Mouse (Mus musculus): Measurements from ENCODE around the gene Tcp11l1.

Gene Tcp11l1

DNA sequence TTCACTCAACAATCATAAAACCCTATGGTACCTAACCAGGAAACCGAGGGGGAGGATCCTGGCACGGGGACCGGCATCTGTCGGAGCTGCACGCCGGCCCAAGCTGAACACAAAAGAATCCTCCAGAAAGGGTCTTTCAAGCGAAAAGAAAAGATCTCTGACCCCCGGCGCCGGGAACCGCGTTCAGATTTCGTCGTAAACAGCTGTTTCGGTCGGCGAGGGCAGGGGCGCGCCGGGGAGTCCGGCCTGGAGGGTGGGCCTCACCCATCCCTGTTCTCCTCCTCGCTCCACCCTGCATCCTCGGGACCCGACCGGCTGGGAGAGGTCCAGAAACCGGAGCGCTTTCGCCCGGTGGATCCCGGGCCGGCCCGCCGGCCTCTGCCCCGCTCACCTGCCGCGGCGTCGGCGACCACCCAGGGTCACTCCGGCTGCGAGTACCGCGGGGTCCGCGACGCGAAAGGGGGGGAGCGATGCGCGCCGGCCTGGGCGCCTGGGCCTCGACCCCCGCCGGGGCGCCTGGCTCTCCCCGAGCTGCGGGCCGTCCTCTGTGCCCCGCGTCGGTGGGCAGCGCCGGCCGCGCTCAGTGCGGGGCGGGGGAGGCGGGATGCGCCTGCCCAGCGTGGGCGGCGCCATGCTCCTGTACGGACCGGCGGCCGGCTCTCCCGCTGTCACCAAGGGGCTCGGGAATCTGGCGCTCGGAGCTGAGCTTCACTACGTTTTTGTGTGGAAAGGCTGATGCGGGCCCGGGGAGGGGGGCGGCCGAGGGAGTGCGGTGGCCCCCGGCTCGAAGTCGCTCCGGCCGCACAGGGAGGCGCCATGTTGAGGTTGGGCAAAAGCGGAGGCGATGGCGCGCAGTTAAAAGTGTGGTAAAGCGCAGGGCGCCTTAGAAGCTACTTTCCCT is at the start of gene Tcp11l1:
Gene Tcp11l1, minus strand, starts transcription at position 585 of the 901 bp plus-strand sequence.
- ChIA-PET CTCF (interaction anchor here (0.6 to 2.0 kb wide), 10 partner anchors 9 to 325 kb away, joined by 3 to 11 read pairs (median 5); no protein-coding TSS in a partner anchor), POLR2A (interaction anchor here (0.6 to 5.2 kb wide), 39 partner anchors 9 to 305 kb away, joined by 3 to 41 read pairs (median 3); partner anchors contain the start of genes Cstf3 (in 3 of the 4), Depdc7 (in 3 of the 4) and Prrg4 (in 1 of the 4))

DNA sequence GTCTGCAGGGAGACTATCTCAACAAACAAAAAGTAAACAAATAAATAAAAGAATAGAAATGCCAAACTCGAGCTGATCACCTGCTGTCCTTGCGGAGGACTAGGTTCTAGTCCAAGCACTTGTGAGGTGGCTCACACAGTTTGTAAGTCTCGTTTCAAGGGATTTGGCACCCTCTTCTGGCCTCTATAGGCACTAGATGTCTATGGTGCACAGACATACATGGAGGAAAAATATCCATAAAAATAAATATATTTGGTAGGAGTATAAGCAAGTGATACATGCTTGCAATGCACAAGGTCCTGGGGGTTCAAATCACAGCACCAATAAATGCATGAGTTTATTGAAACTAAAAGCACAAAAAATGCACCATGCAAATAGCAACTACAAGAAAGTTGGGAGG is 38.6 kb upstream of the Tcp11l1 start:
- POLR2A ChIA-PET, result interaction anchor here in 2 of 4 experiments (1.0 to 1.9 kb wide), 4 partner anchors 8 to 40 kb away, joined by 3 to 6 read pairs (median 4); partner anchors contain the start of genes Depdc7 (in 1 of the 2) and Tcp11l1 (in 1 of the 2)
- CTCF ChIA-PET, result interaction anchor here (0.6 to 8.3 kb wide), 7 partner anchors 10 to 82 kb away, joined by 3 to 60 read pairs (median 7); no protein-coding TSS in a partner anchor

GRCm38 (mm10) chr2:104748652-104749183 is 36.7 kb upstream of the Tcp11l1 start:
- POLR2A ChIA-PET, result interaction anchor here in 2 of 4 experiments (0.7 to 1.1 kb wide), 2 partner anchors 14 to 64 kb away, joined by 4 read pairs; no protein-coding TSS in a partner anchor
- CTCF ChIA-PET, result interaction anchor here (0.7 to 8.3 kb wide), 6 partner anchors 63 to 166 kb away, joined by 3 to 60 read pairs (median 9); no protein-coding TSS in a partner anchor

- ChIA-PET POLR2A (interaction anchor here in 3 of 4 experiments (0.6 to 7.4 kb wide), 20 partner anchors 8 to 282 kb away, joined by 3 to 89 read pairs (median 4); partner anchors contain the start of gene Cstf3 (in 2 of the 3)), CTCF (interaction anchor here (0.6 to 3.7 kb wide), 7 partner anchors 9 to 451 kb away, joined by 3 to 26 read pairs (median 5); no protein-coding TSS in a partner anchor)
Observed at GRCm38 (mm10) chr2:104746251-104746650, 34.3 kb upstream of the Tcp11l1 start.

GRCm38 (mm10) chr2:104743971-104744370 is 32.0 kb upstream of the Tcp11l1 start:
- CTCF ChIA-PET, result interaction anchor here in 3 of 4 experiments (1.2 to 3.7 kb wide), 3 partner anchors 58 to 59 kb away, joined by 3 to 26 read pairs (median 4); no protein-coding TSS in a partner anchor
- POLR2A ChIA-PET, result interaction anchor here in 2 of 4 experiments (0.6 to 7.4 kb wide), 15 partner anchors 10 to 621 kb away, joined by 3 to 89 read pairs (median 4); partner anchors contain the start of genes A930018P22Rik (in 1 of the 2), Hipk3 (in 1 of the 2) and Tcp11l1 (in 1 of the 2)

- POLR2A ChIA-PET, result interaction anchor here in 3 of 4 experiments (0.6 to 7.4 kb wide), 43 partner anchors 8 to 933 kb away, joined by 3 to 89 read pairs (median 6); partner anchors contain the start of genes Cstf3 (in 3 of the 3), Tcp11l1 (in 3 of the 3), A930018P22Rik (in 1 of the 3) and Hipk3 (in 1 of the 3)
- CTCF ChIA-PET, result interaction anchor here in 3 of 4 experiments (1.2 to 2.8 kb wide), 3 partner anchors 58 kb away, joined by 3 to 11 read pairs (median 10); no protein-coding TSS in a partner anchor
Observed at GRCm38 (mm10) chr2:104743160-104743559, 31.2 kb upstream of the Tcp11l1 start.

- POLR2A ChIA-PET, result interaction anchor here in 3 of 4 experiments (0.6 to 7.4 kb wide), 51 partner anchors 9 to 933 kb away, joined by 3 to 89 read pairs (median 4); partner anchors contain the start of genes Cstf3 (in 3 of the 3), Tcp11l1 (in 3 of the 3), A930018P22Rik (in 1 of the 3) and Hipk3 (in 1 of the 3)
Observed at GRCm38 (mm10) chr2:104742741-104743064, 30.7 kb upstream of the Tcp11l1 start, which contains the start of gene Depdc7. Depdc7 (minus strand) TSS chr2:104742878.

DNA sequence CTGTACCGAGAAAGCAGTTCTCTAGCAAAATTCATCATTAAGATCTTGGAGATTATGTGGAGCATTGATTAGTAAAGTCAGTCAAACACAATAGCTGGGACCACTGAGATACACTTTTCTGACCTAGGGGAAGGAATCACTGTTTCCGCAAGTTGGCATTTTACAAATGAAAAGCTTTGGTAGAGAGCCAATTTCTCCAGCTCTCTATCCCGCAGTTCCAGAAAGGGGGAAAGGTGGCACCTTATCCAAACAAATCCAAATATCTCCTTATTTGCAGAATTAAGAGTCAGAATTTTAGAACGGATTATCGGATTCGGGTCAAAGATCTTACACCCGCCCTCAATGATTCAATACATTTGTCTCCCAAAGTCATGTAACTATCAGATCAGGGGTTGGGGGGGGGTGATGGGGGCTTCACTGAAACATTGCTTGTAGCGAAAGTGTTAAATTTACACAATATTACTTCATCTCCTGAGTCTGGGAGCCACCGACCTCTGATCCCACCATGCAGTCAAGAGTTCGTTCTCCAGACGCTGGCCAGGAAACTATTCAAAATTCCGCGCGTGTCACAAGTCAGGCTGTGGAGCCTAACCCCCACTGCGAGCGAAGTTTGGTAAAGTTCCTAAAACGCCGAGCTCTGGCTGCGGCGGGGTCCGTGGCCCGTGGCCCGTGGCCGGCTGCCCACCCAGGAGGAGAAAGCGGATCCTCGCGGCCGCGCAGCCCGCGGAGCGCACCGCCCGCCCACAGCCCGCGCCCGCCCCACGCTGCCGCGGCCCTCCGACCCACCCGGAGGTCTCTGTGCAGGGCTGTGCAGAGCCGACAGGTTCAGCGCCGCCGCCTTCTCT is 30.1 kb upstream of the Tcp11l1 start:
- POLR2A ChIA-PET, result interaction anchor here (0.6 to 7.4 kb wide), 66 partner anchors 9 to 932 kb away, joined by 3 to 89 read pairs (median 5); partner anchors contain the start of genes Cstf3 (in 3 of the 4), Tcp11l1 (in 3 of the 4), A930018P22Rik (in 1 of the 4) and Hipk3 (in 1 of the 4)
- CTCF ChIA-PET, result interaction anchor here in 2 of 4 experiments (0.9 to 2.8 kb wide), 3 partner anchors 57 to 146 kb away, joined by 3 to 11 read pairs (median 10); no protein-coding TSS in a partner anchor

More at GRCm38 (mm10) chr2:104742741-104743064, 30.7 kb upstream of the Tcp11l1 start, which contains the start of gene Depdc7:
- CTCF ChIA-PET, result interaction anchor here in 2 of 4 experiments (2.4 to 2.8 kb wide), 2 partner anchors 57 kb away, joined by 10 to 11 read pairs; no protein-coding TSS in a partner anchor

- POLR2A ChIA-PET, result interaction anchor here (0.6 to 7.4 kb wide), 49 partner anchors 8 to 618 kb away, joined by 3 to 89 read pairs (median 6); partner anchors contain the start of genes Cstf3 (in 3 of the 4), Tcp11l1 (in 3 of the 4), A930018P22Rik (in 1 of the 4) and Pin1rt1 (in 1 of the 4)
- CTCF ChIA-PET, result interaction anchor here in 2 of 4 experiments (0.9 to 2.8 kb wide), 4 partner anchors 9 to 147 kb away, joined by 3 to 11 read pairs (median 7); no protein-coding TSS in a partner anchor
Observed at GRCm38 (mm10) chr2:104741015-104741758, 29.2 kb upstream of the Tcp11l1 start.

GRCm38 (mm10) chr2:104740248-104740949 is 28.4 kb upstream of the Tcp11l1 start:
- POLR2A ChIA-PET, result interaction anchor here (0.6 to 7.4 kb wide), 24 partner anchors 7 to 617 kb away, joined by 3 to 89 read pairs (median 8); partner anchors contain the start of genes Tcp11l1 (in 3 of the 4), A930018P22Rik (in 1 of the 4) and Cstf3 (in 1 of the 4)
- CTCF ChIA-PET, result interaction anchor here in 2 of 4 experiments (1.1 to 2.8 kb wide), 2 partner anchors 10 to 55 kb away, joined by 4 to 11 read pairs; no protein-coding TSS in a partner anchor

- ChIA-PET CTCF (no interaction called here), POLR2A (interaction anchor here in 3 of 4 experiments (0.6 to 5.7 kb wide), 7 partner anchors 12 to 55 kb away, joined by 3 to 34 read pairs (median 4); partner anchors contain the start of gene Tcp11l1 (in 1 of the 3))
Observed at GRCm38 (mm10) chr2:104739691-104740090, 27.7 kb upstream of the Tcp11l1 start.

DNA sequence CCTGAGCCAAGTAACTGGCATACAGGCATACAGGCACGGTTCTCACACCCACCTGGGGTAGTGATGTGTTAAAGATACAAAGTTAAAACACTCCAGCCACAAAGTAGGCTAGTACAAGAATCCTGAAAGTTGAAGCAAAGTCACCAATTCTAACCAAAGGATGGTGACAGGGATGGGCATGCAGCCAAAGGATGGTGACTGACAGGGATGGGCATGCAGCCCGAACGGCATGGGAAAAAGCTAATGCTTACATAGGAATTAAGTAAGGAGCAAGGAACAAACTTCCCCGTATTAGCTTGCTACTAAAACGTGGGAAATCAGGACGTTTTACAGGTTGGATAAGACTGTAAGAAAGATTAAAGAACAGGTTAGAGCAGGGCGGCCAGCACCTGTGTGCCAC is 24.3 kb upstream of the Tcp11l1 start:
- ChIA-PET POLR2A (interaction anchor here in 2 of 4 experiments (0.8 to 1.6 kb wide), 6 partner anchors 10 to 146 kb away, joined by 3 to 6 read pairs (median 4); partner anchors contain the start of genes Cstf3 (in 1 of the 2) and Tcp11l1 (in 1 of the 2)), CTCF (interaction anchor here in 1 of 4 experiments (0.9 kb wide), 1 partner anchor 51 kb away, joined by 3 read pairs; no protein-coding TSS in a partner anchor)

DNA sequence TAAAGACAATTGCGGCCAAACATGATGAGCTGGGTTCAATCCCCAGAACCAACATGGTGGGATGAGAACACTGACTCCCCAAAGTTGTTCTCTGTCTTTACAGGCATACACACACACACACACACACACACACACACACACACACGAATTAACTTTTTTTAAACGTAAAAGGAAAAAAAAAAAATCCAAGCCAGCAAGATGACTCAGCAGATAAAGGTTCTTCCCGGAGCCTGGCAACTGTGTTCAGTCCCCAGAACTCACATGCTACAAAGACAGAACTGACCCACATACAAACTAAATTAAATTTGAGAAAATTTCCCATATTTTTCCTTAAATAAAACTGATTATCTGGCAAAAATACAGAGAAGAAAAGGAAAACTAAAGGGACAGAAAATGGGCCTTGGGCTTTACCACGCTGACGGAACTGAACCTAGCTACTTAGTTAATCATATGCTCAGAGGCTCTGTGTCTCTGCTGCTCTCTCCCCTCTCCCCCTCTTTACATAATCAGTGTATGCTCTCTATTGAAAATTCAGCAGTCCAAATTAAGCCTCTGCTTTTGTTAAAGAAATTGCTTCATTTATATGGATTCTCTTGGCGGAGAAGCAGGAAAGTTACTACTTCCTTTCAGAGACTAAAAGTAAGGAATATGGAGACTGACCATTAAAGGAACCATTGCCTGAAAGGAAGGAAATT is 20.7 kb upstream of the Tcp11l1 start:
- CTCF ChIA-PET, result interaction anchor here in 2 of 4 experiments (1.0 to 1.9 kb wide), 3 partner anchors 47 to 48 kb away, joined by 4 to 8 read pairs (median 5); no protein-coding TSS in a partner anchor
- POLR2A ChIA-PET, result interaction anchor here (0.5 to 5.2 kb wide), 33 partner anchors 9 to 1435 kb away, joined by 3 to 89 read pairs (median 4); partner anchors contain the start of genes Depdc7 (in 3 of the 4), Cstf3 (in 2 of the 4), Tcp11l1 (in 2 of the 4) and Pin1rt1 (in 1 of the 4)

DNA sequence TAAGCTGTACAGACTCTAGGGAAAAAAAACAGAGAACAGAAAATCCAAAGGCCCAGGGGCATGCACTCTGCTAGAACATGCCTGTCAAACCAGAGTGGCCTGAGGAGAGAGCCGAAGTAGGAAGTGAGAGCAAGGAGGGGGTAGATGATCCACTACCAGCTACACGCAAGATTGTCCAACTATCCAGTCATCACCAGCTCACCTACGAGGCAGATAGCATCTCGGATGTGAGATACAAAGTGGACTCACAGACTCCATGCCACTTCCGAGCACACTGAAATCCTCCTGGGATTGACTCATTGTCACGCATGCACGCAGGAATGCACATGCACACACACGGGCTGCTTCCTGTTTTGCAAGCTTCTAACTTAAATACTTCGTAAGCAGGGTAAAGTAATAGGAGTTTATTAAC is 20.1 kb upstream of the Tcp11l1 start:
- CTCF ChIA-PET, result interaction anchor here in 1 of 4 experiments (1.7 kb wide), 1 partner anchor 47 kb away, joined by 4 read pairs; no protein-coding TSS in a partner anchor
- POLR2A ChIA-PET, result interaction anchor here (0.6 to 5.2 kb wide), 28 partner anchors 7 to 301 kb away, joined by 3 to 89 read pairs (median 4); partner anchors contain the start of genes Depdc7 (in 3 of the 4), Cstf3 (in 2 of the 4), Tcp11l1 (in 2 of the 4) and Pin1rt1 (in 1 of the 4)

Measured in embryonic stem cell, embryonic (primary cell).